Mouse (Mus musculus) lung, postnatal 0 days (tissue): ENCODE data around the gene Rfc2.

Experiments
- CTCF ChIP-seq: IDR thresholded peaks from 2 replicates; pipeline ENCODE4 v1.5.1; 2016; ENCODE audit warnings: antibody characterized with exemption, mild to moderate bottlenecking
- EP300 ChIP-seq: IDR thresholded peaks from 2 replicates; pipeline ENCODE4 v1.6.1; 2016; ENCODE audit warnings: antibody characterized with exemption, mild to moderate bottlenecking, control low read depth

GRCm38 (mm10) chr5:134622069-134622468 is 40.9 kb downstream of the Rfc2 start:
- TF ChIP-seq CTCF = no peak
- no peak for TF ChIP-seq EP300
